In genomic region chr9:121414237-121414636, GRCm38 (mm10) we compare ENCODE assay signal across 32 mouse cellular contexts.
A peak's percentile ranks its signal among the peaks of the same experiment; 100 is the strongest.
DNase-seq lines count a peak whose midpoint lies in the region; ATAC-seq and TF ChIP-seq lines count a peak whose summit lies in the region.
"Had no signal": no experiment of that assay in that cellular context is flagged by ENCODE, and none has a peak within 500 bp of the region (broad histone marks: within the 10 kb centered on the region; RNA-seq: fewer than 3 reads in every experiment).

No protein-coding gene starts in this region.

- ATAC-seq in CD4-positive, CD25-positive, alpha-beta regulatory T cell, adult 4 months = no peak
- no peak for ATAC-seq in stomach, postnatal 0 days (ENCODE audit: low FRiP score, low TSS enrichment)
- ATAC-seq: lung, postnatal 0 days; midbrain, embryonic 13.5 days had no signal

- WGBS in stomach, postnatal 0 days = 69% methylated on average over 12 of the region's 12 CpGs

- TF ChIP-seq CTCF in layer of hippocampus, adult 2 months (conservative IDR thresholded peaks at IDR 0.05) = no peak
- TF ChIP-seq CTCF in stomach, postnatal 0 days (IDR thresholded peaks at IDR 0.05; ENCODE audit: low read depth) = no peak

- H3K9me3 ChIP-seq in stomach, postnatal 0 days (ENCODE audit: control insufficient read depth, low read length) = no peaks in the 10 kb centered on the region
- H3K9me3 ChIP-seq: embryonic facial prominence, embryonic 10.5 days; embryonic facial prominence, embryonic 15.5 days; forebrain, embryonic 12.5 days; heart, embryonic 13.5 days; hindbrain, embryonic 10.5 days; hindbrain, embryonic 15.5 days; limb, embryonic 10.5 days; limb, embryonic 15.5 days; liver, embryonic 13.5 days; midbrain, embryonic 13.5 days; neural tube, embryonic 15.5 days; stomach, embryonic 15.5 days had no signal

- peak overlapping the region; percentile 67 for H3K27ac ChIP-seq in layer of hippocampus, adult 2 months
- no peak overlapping the region for H3K27ac ChIP-seq in stomach, postnatal 0 days (replicated peaks)
- H3K27ac ChIP-seq: embryonic facial prominence, embryonic 10.5 days; embryonic facial prominence, embryonic 15.5 days; forebrain, embryonic 12.5 days; heart, embryonic 13.5 days; hindbrain, embryonic 10.5 days; hindbrain, embryonic 15.5 days; limb, embryonic 10.5 days; limb, embryonic 15.5 days; liver, embryonic 13.5 days; midbrain, embryonic 13.5 days; neural tube, embryonic 15.5 days had no signal

- peak overlapping the region; percentile 31; the same call in 1 of the 2 replicates for H3K4me3 ChIP-seq in layer of hippocampus, adult 2 months
- no peak overlapping the region for H3K4me3 ChIP-seq in stomach, postnatal 0 days (ENCODE audit: low read depth, low read length)
- H3K4me3 ChIP-seq: embryonic facial prominence, embryonic 10.5 days; embryonic facial prominence, embryonic 15.5 days; forebrain, embryonic 12.5 days; heart, embryonic 13.5 days; hindbrain, embryonic 10.5 days; hindbrain, embryonic 15.5 days; limb, embryonic 10.5 days; limb, embryonic 15.5 days; liver, embryonic 13.5 days; megakaryocyte, embryonic 14.5 days; midbrain, embryonic 13.5 days; neural tube, embryonic 15.5 days; stomach, embryonic 15.5 days had no signal

- peak; percentile 20 for DNase-seq in CD4-positive, CD25-positive, alpha-beta regulatory T cell, adult 2 months (ENCODE audit: low read depth, low spot score)
- DNase-seq in layer of hippocampus, adult 2 months (ENCODE audit: low spot score in 2 of 2) = no peak
- DNase-seq in layer of hippocampus, postnatal 36 days = no peak
- peak; percentile 66 to 68 for DNase-seq in right cerebral cortex, adult 2 months (ENCODE audit: low spot score in 2 of 2)
- DNase-seq in right cerebral cortex, postnatal 14 days = no peak
- DNase-seq in stomach, postnatal 0 days (ENCODE audit: low spot score) = peak; percentile 46
- DNase-seq in heart, postnatal 36 days = no peak
- DNase-seq: adrenal gland, postnatal 25 days; cerebellum, adult 2 months; cerebellum, postnatal 14 days; gastrocnemius, postnatal 10 days; heart, postnatal 10 days; kidney, adult 9 months; kidney, postnatal 10 days; liver, embryonic 13.5 days; lung, adult 18-20 months; lung, postnatal 4 days; retina, postnatal 1 day had no signal

- no peaks in the 10 kb centered on the region for H3K27me3 ChIP-seq in stomach, postnatal 0 days (ENCODE audit: control insufficient read depth, insufficient read depth, low read length)
- H3K27me3 ChIP-seq: embryonic facial prominence, embryonic 15.5 days; forebrain, embryonic 12.5 days; heart, embryonic 13.5 days; hindbrain, embryonic 15.5 days; limb, embryonic 15.5 days; liver, embryonic 13.5 days; midbrain, embryonic 13.5 days; neural tube, embryonic 15.5 days; stomach, embryonic 15.5 days had no signal

- H3K9ac ChIP-seq in stomach, postnatal 0 days (ENCODE audit: low read length) = no peak overlapping the region
- H3K9ac ChIP-seq: embryonic facial prominence, embryonic 15.5 days; forebrain, embryonic 12.5 days; heart, embryonic 13.5 days; hindbrain, embryonic 15.5 days; limb, embryonic 15.5 days; liver, embryonic 13.5 days; midbrain, embryonic 13.5 days; neural tube, embryonic 15.5 days; stomach, embryonic 15.5 days had no signal

- no peak for TF ChIP-seq EP300 in stomach, postnatal 0 days (optimal IDR thresholded peaks at IDR 0.05)

- intact Hi-C loops in heart, postnatal 36 days (cut with DNase I) = no loop called here

- no peaks in the 10 kb centered on the region; the same call in 1 of the 2 replicates for H3K4me1 ChIP-seq in stomach, postnatal 0 days (replicated peaks; ENCODE audit: control insufficient read depth, insufficient read depth)
- H3K4me1 ChIP-seq: embryonic facial prominence, embryonic 10.5 days; forebrain, embryonic 12.5 days; hindbrain, embryonic 10.5 days; limb, embryonic 10.5 days; limb, embryonic 15.5 days; stomach, embryonic 15.5 days had no signal

- no peak overlapping the region for H3K4me2 ChIP-seq in stomach, postnatal 0 days (replicated peaks; ENCODE audit: low read depth)
- H3K4me2 ChIP-seq: embryonic facial prominence, embryonic 15.5 days; forebrain, embryonic 12.5 days; heart, embryonic 13.5 days; hindbrain, embryonic 15.5 days; limb, embryonic 15.5 days; liver, embryonic 13.5 days; midbrain, embryonic 13.5 days; neural tube, embryonic 15.5 days; stomach, embryonic 15.5 days had no signal

- no peaks in the 10 kb centered on the region for H3K36me3 ChIP-seq in stomach, postnatal 0 days (ENCODE audit: control insufficient read depth, insufficient read depth, low read length)
- H3K36me3 ChIP-seq: embryonic facial prominence, embryonic 15.5 days; limb, embryonic 10.5 days; limb, embryonic 15.5 days had no signal

Comparison
In these comparisons a context has a peak if more than half of its experiments do, and no peak if none do; other contexts are left out.
1. DNase-seq: peak in CD4-positive, CD25-positive, alpha-beta regulatory T cell, adult 2 months (single experiment), right cerebral cortex, adult 2 months (2 of 2) and stomach, postnatal 0 days (single experiment); none in layer of hippocampus, adult 2 months (0 of 2), layer of hippocampus, postnatal 36 days (0 of 2), right cerebral cortex, postnatal 14 days (single experiment) and heart, postnatal 36 days (0 of 2).